Mouse (Mus musculus) ES-Bruce4 (cell line): ENCODE results near the gene Tmem108.

Experiments
- CTCF ChIP-seq: IDR thresholded peaks from one replicate; pipeline ENCODE4 v1.8.1; 2011; ENCODE audit warnings: low read depth, low read length
- EP300 ChIP-seq: IDR thresholded peaks from 2 replicates; pipeline ENCODE4 v1.6.1; 2011; ENCODE audit warnings: low read depth, low read length; ENCODE audit not compliant: insufficient read depth
- POLR2A ChIP-seq: IDR thresholded peaks from one replicate; pipeline ENCODE4 v1.8.1; 2011; ENCODE audit warnings: low read length; ENCODE audit not compliant: insufficient read depth

DNA sequence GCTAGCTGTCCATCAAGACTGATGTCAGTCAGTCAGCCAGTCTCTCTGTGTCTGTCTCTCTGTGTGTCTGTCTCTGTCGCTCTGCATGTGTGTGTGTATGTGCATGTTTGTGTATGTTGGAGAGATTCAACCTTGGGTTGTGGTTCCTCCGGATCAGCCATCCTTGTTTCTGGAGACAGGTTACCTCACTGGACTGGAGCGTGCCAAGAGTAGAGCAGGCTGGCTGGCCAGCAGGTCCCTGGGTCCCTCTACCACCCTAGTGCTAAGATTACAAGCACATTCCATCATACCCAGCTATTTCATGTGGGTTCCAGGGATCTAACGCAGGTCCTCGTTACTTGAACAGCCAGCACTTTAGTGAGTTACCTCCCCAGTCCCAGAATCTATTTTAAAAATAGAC lies 138.6 kb downstream of the Tmem108 start:
- TF ChIP-seq POLR2A = no peak
- TF ChIP-seq CTCF = no peak
- no peak for TF ChIP-seq EP300
